Mouse (Mus musculus) G1E-ER4 (cell line): ENCODE measurements around the gene Sugct. TPM values are rescaled to one million over a fixed set of nuclear protein-coding genes. Genes with fewer than 3 reads are reported as not detected.

Experiments
- GATA1 ChIP-seq: IDR thresholded peaks from one replicate; pipeline ENCODE4 v1.8.0; 2012; ENCODE audit warnings: low read length, inconsistent platforms
- polyA plus RNA-seq: library from polyadenylated mRNA; stranded (reverse); fragments of >175 nt; gene quantifications from 2 replicates; pipeline ENCODE4 v1.2.3, GENCODE M21; 2012

Sugct gene
- polyA plus RNA-seq, 1 experiment, result 2.5 TPM

GRCm38 (mm10) chr13:17038341-17038740 is 657.0 kb downstream of the Sugct start:
- TF ChIP-seq GATA1, result no peak

GRCm38 (mm10) chr13:17037899-17038298 is 657.5 kb downstream of the Sugct start:
- no peak for TF ChIP-seq GATA1

- TF ChIP-seq GATA1, result no peak
Measured at GRCm38 (mm10) chr13:17030761-17031160, 664.6 kb downstream of the Sugct start.

- TF ChIP-seq GATA1, result no peak
Measured at GRCm38 (mm10) chr13:17028595-17028994, 666.8 kb downstream of the Sugct start.

- no peak for TF ChIP-seq GATA1
Measured at GRCm38 (mm10) chr13:17027846-17028529, 667.4 kb downstream of the Sugct start.

GRCm38 (mm10) chr13:17027001-17027400 is 668.4 kb downstream of the Sugct start:
- no peak for TF ChIP-seq GATA1

GRCm38 (mm10) chr13:16996464-16996863 is 698.9 kb downstream of the Sugct start:
- no peak for TF ChIP-seq GATA1

- TF ChIP-seq GATA1, result no peak
Measured at GRCm38 (mm10) chr13:16995321-16995720, 700.0 kb downstream of the Sugct start.

- TF ChIP-seq GATA1, result no peak
Measured at GRCm38 (mm10) chr13:16977743-16978142, 717.6 kb downstream of the Sugct start.

- no peak for TF ChIP-seq GATA1
Measured at GRCm38 (mm10) chr13:16971277-16971676, 724.1 kb downstream of the Sugct start.

- TF ChIP-seq GATA1, result no peak
Measured at GRCm38 (mm10) chr13:16968995-16969394, 726.4 kb downstream of the Sugct start.

GRCm38 (mm10) chr13:16964823-16965475 is 730.4 kb downstream of the Sugct start:
- no peak for TF ChIP-seq GATA1

GRCm38 (mm10) chr13:16952045-16952444 is 743.3 kb downstream of the Sugct start:
- no peak for TF ChIP-seq GATA1

GRCm38 (mm10) chr13:16939466-16939811 is 755.9 kb downstream of the Sugct start:
- no peak for TF ChIP-seq GATA1

- TF ChIP-seq GATA1, result no peak
Measured at GRCm38 (mm10) chr13:16938552-16939465, 756.5 kb downstream of the Sugct start.

- TF ChIP-seq GATA1, result no peak
Measured at GRCm38 (mm10) chr13:16937422-16938202, 757.7 kb downstream of the Sugct start.
